Mouse (Mus musculus): ENCODE results near the gene Setd1a.

DNA sequence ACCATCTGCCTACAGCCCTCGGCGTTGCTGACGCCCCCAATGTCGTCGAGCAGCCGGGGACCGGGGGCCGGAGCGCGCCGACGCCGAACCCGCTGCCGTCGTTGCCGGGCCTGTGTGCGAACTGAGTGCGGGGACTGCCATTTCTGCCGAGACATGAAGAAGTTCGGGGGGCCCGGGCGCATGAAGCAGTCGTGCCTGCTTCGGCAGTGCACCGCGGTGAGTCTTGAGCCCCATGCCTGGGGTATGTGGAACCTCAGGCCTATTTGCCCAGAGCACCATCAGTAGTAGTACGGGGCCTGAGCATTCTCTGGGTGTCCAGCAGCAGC is 28.3 kb upstream of the Setd1a start:
- TF ChIP-seq CTCF (IDR thresholded peaks at IDR 0.05 in 2 of 3, conservative IDR thresholded peaks at IDR 0.05 in 1 of 3; ENCODE audit: control insufficient read depth in 1 of 3, insufficient read depth in 1 of 3, low read depth in 2 of 3, low read length in 3 of 3, poor library complexity in 1 of 3, severe bottlenecking in 1 of 3) = no peak
- no peak for TF ChIP-seq MAFK (IDR thresholded peaks at IDR 0.05; ENCODE audit: borderline replicate concordance, low read depth, low read length)
